Mouse (Mus musculus) forebrain, embryonic 12.5 days (tissue): ENCODE data around the gene Rex2. TPM values are rescaled to one million over a fixed set of nuclear protein-coding genes. Genes with fewer than 3 reads are reported as not detected.

ENCODE experiments used
- polyA plus RNA-seq: library from polyadenylated mRNA; unstranded; fragments of >200 nt; fragmentation: Nextera tagmentation; extraction: Ambion mirVana; gene quantifications from 2 replicates; pipeline ENCODE4 v1.2.1, GENCODE M21; 2016

Gene Rex2
- polyA plus RNA-seq, 1 experiment from 2014 or later, result not detected

Other genes with a start within 250 kb of the Rex2 start
- not detected in 2 replicates for gene Gm21411, start 112.3 kb upstream of the Rex2 start, polyA plus RNA-seq
- gene Zfp989, start 49.9 kb upstream of the Rex2 start, polyA plus RNA-seq, result not detected in 2 replicates
- 4.1 and 4.3 TPM in 2 replicates for gene Zfp991, start 110.2 kb downstream of the Rex2 start, polyA plus RNA-seq